Mouse (Mus musculus) cerebellum, adult 9-10 months (tissue): Measurements from ENCODE around the gene Mpzl2.
"Not testable (repeated sequence)": the region's sequence is repeated elsewhere in the genome, so short reads cannot be mapped to it uniquely, and the experiment has no call there.

ENCODE experiments used
- DNase-seq: peaks from one replicate; pipeline ENCODE4 v3.0.0; 2022

The Mpzl2 gene

GRCm38 (mm10) chr9:45037803-45038202, 1.8 kb upstream of the Mpzl2 start:
- DNase-seq: not testable (repeated sequence)

- no peak for DNase-seq
Observed at GRCm38 (mm10) chr9:45040066-45040845, 657 bp downstream of the Mpzl2 start.

GRCm38 (mm10) chr9:45041131-45041838, 1.7 kb downstream of the Mpzl2 start:
- no peak for DNase-seq

GRCm38 (mm10) chr9:45042056-45042720, 2.6 kb downstream of the Mpzl2 start:
- no peak for DNase-seq

GRCm38 (mm10) chr9:45042947-45043346, 3.3 kb downstream of the Mpzl2 start:
- no peak for DNase-seq

DNA sequence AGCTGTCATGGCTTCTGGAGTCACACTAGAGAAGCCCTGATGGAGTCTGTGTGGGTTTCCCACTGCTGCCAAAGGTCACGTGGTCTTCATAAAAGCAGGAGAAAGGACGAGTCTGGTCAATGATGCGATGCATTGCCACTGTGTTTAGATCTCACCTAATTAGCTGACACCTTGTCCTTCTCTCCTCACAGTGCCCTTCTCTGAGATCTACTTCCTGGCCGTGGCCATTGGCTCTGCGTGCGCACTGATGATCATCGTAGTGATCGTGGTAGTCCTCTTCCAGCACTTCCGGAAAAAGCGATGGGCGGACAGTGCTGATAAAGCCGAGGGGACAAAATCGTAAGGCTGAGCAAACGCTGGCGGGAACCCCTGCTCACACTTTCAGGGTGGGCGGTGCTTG, 7.4 kb downstream of the Mpzl2 start:
- DNase-seq: no peak

GRCm38 (mm10) chr9:45048511-45048910, 8.9 kb downstream of the Mpzl2 start:
- peak; percentile 77 for DNase-seq

GRCm38 (mm10) chr9:45049731-45050130, 10.1 kb downstream of the Mpzl2 start:
- DNase-seq: no peak

DNA sequence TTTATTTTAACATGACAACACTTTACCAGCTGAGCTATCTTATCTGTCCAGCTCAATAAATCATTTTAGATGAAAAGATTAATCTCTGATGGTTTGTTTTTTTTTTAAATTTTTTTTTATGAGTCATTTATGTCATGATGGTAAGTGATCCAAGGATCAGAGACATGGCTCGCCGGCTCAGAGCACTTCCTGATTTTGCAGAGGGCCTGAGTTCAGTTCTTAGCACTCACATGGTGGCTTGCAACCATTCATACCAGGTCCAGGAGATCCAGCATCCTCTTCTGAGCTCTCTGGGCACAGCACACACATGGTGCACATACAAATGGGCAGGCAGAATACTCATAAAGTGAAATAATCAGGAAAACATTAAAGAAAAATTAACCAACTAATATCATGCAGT, 10.7 kb downstream of the Mpzl2 start:
- DNase-seq: no peak

- peak; percentile 95 for DNase-seq
Observed at GRCm38 (mm10) chr9:45055082-45055713, 15.6 kb downstream of the Mpzl2 start, which contains the start of gene Mpzl3. TSS of gene Mpzl3 (plus strand) at chr9:45055186.

GRCm38 (mm10) chr9:45058304-45058940, 18.8 kb downstream of the Mpzl2 start:
- no peak for DNase-seq

- DNase-seq: no peak
Observed at GRCm38 (mm10) chr9:45060151-45060550, 20.6 kb downstream of the Mpzl2 start.

GRCm38 (mm10) chr9:45062677-45063076, 23.1 kb downstream of the Mpzl2 start:
- no peak for DNase-seq

GRCm38 (mm10) chr9:45064421-45064820, 24.8 kb downstream of the Mpzl2 start:
- DNase-seq: no peak

DNA sequence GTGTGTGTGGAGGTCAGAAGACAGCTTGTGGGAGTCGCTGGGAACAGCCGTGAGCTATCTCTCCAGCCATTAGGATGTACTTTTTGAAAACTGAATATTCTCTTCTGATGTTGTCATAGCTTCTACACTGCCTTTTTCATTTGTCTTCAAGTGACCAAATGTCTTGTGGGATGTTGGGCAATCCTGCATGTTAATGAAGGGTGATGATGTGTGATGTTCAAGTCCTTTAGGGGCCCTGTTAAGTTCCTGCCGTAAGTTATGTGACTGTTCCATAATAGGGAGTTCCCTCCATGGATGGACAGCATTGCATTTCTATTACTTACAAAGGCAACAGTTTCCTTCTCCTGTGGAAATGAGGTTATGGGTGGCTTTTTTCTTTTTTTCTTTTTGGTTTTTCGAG, 27.1 kb downstream of the Mpzl2 start:
- no peak for DNase-seq

DNA sequence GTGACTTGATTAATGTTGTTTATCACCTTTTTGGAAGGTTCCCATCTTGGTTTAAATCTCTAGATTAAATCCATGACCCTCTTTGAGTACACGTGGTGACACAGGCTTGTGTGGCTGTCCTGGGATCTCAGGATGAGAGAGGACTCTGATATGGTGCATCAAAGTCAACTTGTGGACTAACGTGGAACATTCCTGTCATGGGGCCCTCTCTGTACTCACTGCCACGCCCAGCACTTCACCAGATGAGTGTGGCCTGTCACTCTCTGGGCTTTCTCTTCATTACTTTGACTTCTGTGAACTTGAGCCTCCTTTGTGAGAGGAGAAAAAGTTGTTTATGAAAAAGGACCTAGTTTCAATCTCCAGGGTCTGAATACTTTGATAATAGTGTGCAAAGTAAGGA, 32.2 kb downstream of the Mpzl2 start:
- DNase-seq: no peak

- no peak for DNase-seq
Observed at GRCm38 (mm10) chr9:45077859-45078258, 38.3 kb downstream of the Mpzl2 start.

- DNase-seq: no peak
Observed at GRCm38 (mm10) chr9:45079011-45079410, 39.4 kb downstream of the Mpzl2 start, which contains the start of gene Jaml. TSS of gene Jaml (plus strand) at chr9:45079183.

- DNase-seq: no peak
Observed at GRCm38 (mm10) chr9:45083132-45083531, 43.5 kb downstream of the Mpzl2 start.

GRCm38 (mm10) chr9:45084556-45084955, 45.0 kb downstream of the Mpzl2 start:
- no peak for DNase-seq

DNA sequence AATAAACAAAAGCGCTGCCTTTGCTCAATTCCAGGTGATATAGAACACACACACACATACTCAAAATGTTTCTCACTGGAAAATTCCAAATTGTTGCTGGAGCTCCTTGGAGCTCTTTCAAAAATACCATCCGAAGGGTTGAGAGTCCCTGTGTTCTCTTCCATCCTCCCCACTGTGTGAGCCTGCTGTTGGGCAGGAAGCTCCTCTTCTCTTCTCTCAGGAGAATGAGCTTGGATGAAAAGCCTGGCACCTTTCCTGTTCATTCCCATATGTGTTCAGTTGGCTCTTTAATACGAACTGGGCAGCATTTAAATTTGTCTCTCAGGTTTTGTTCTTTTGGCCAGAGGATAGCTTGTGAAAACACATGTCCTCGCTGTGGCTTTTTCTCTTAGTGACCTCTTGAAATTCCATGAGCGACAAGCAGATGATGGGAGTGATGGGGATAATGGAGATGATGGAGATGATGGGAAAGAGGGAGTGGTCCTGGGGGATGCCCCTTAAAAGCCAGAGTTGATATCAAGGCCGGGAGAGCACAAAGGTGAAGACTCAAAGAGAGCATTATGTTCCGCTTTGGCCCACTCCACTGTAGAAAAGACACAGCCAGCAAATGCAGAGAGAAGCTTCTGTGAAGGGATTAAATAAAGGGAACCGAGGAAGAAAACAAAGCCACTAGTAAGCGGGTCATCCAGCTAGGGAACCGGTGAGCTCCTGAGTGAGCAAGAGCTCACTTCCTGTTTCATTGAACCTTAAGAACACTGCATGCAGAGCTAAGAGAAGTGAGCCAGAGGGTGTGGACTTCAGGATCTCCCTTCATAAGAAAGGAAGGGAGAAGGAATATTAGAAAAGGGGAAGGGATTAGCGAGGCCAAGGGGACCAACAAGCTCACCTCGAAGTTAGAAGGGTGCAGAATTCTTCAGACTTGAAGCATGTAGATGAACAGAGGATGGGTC, 46.4 kb downstream of the Mpzl2 start:
- DNase-seq: peak; percentile 99
